Mouse (Mus musculus) testis, adult 2 months (tissue): ENCODE results near the gene Tpm1.

Experiments
- CTCF ChIP-seq: fragments of 200-500 bp; IDR thresholded peaks from 2 replicates; pipeline ENCODE4 v1.5.1; 2012; ENCODE audit warnings: low read depth, mild to moderate bottlenecking, inconsistent platforms, low read length, moderate library complexity; ENCODE audit not compliant: control insufficient read depth, insufficient read depth, insufficient replicate concordance
- POLR2A ChIP-seq: fragments of 200-500 bp; IDR thresholded peaks from 2 replicates; pipeline ENCODE4 v1.6.1; 2012; ENCODE audit warnings: low read depth, mild to moderate bottlenecking, inconsistent platforms, low read length, moderate library complexity; ENCODE audit not compliant: control insufficient read depth

- no peak for TF ChIP-seq CTCF
- TF ChIP-seq POLR2A: no peak
These were observed 21.0 kb downstream of the Tpm1 start for GRCm38 (mm10) chr9:67028133-67028724.
